Mouse (Mus musculus) bone marrow macrophage, adult 2 months (primary cell): ENCODE measurements around the gene Lrpprc.

ENCODE experiments used
- CTCF ChIP-seq: IDR thresholded peaks from 2 replicates; pipeline ENCODE4 v1.5.1; 2012; ENCODE audit warnings: low read depth, mild to moderate bottlenecking, low read length, moderate library complexity
- POLR2A ChIP-seq: IDR thresholded peaks from 2 replicates; pipeline ENCODE4 v1.6.1; 2012; ENCODE audit warnings: mild to moderate bottlenecking, low read depth, low read length, borderline replicate concordance

- no peak for TF ChIP-seq CTCF
- TF ChIP-seq POLR2A: no peak
Observed at GRCm38 (mm10) chr17:84716252-84716872, 74.2 kb downstream of the Lrpprc start.
